Mouse (Mus musculus) ES-Bruce4 (cell line): ENCODE measurements around the gene Rsc1a1.

Source experiments
- CTCF ChIP-seq: IDR thresholded peaks from one replicate; pipeline ENCODE4 v1.8.1; 2011; ENCODE audit warnings: low read depth, low read length
- POLR2A ChIP-seq: IDR thresholded peaks from one replicate; pipeline ENCODE4 v1.8.1; 2011; ENCODE audit warnings: low read length; ENCODE audit not compliant: insufficient read depth

GRCm38 (mm10) chr4:141686525-141686924 lies 1.1 kb upstream of the Rsc1a1 start:
- no peak for TF ChIP-seq POLR2A
- no peak for TF ChIP-seq CTCF
